Mouse (Mus musculus) bone marrow, adult 2 months (tissue): ENCODE data around the gene Itga8. TPM values are rescaled to one million over a fixed set of nuclear protein-coding genes. Genes with fewer than 3 reads are reported as not detected.

Experiments
- H3K27ac ChIP-seq: fragments of 200-500 bp; 2 replicates; pipeline ENCODE4 v1.5.1; 2012; ENCODE audit warnings: low read depth, mild to moderate bottlenecking, control low read depth, inconsistent platforms, low read length; ENCODE audit not compliant: control insufficient read depth, poor library complexity, insufficient read depth
- H3K4me1 ChIP-seq: fragments of 200-500 bp; 2 replicates; pipeline ENCODE4 v1.6.1; 2011; ENCODE audit warnings: low read length; ENCODE audit not compliant: control insufficient read depth, insufficient read depth
- H3K4me3 ChIP-seq: fragments of 200-500 bp; replicated peaks from 2 replicates; pipeline ENCODE3; 2011; ENCODE audit warnings: mild to moderate bottlenecking, low read depth, low read length, control low read depth; ENCODE audit not compliant: control insufficient read depth
- CTCF ChIP-seq: fragments of 200-500 bp; IDR thresholded peaks from 2 replicates; pipeline ENCODE4 v1.5.1; 2011; ENCODE audit warnings: low read length, control low read depth; ENCODE audit not compliant: control insufficient read depth, insufficient read depth
- POLR2A ChIP-seq: fragments of 200-500 bp; IDR thresholded peaks from 2 replicates; pipeline ENCODE4 v1.6.1; 2011; ENCODE audit warnings: low read depth, mild to moderate bottlenecking, control low read depth, low read length, borderline replicate concordance; ENCODE audit not compliant: control insufficient read depth
- WGBS: fragments of 180-500 bp; shearing (Covaris S2); methylation state at CpG from one replicate; pipeline ENCODE4 v1.1.7; 2018; 5-methylcytosine and 5-hydroxymethylcytosine counted together
- polyA plus RNA-seq: library from polyadenylated mRNA; stranded (reverse); fragments of >200 nt; gene quantifications from 2 replicates; pipeline ENCODE4 v1.2.4, GENCODE M21; 2011; ENCODE audit warnings: low replicate concordance; ENCODE audit not compliant: missing spikeins, insufficient read depth, insufficient read length

Itga8 gene
- polyA plus RNA-seq, 1 experiment, result 1.4 TPM

DNA sequence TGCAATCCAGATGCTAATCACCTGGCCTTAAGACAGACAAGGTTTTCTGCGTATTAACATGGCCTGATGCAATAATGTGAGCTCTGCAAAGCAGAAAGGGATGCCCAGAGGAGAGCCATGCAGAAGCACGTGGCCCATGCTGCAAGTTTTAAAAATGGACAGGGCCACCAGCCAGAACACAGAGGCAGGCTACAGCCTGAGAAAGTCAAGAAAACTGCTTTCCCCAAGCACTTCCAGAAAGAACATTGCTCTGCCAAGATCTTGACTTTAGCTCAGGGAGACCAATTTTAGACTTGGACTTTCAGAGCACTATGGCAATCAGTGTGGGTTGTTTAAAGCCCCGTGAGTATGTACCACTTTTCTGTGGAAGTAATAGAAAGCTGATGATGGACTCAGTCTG is 11.5 kb downstream of the Itga8 start:
- Histone ChIP-seq H3K4me3 (no peak overlapping the region), H3K27ac (no peak overlapping the region), H3K4me1 (peaks cover 3% of the 10 kb centered on the region; the same call in 1 of the 2 replicates)
- TF ChIP-seq CTCF (no peak), POLR2A (no peak)
- WGBS, result 75% methylated on average over 3 of the region's 3 CpGs

DNA sequence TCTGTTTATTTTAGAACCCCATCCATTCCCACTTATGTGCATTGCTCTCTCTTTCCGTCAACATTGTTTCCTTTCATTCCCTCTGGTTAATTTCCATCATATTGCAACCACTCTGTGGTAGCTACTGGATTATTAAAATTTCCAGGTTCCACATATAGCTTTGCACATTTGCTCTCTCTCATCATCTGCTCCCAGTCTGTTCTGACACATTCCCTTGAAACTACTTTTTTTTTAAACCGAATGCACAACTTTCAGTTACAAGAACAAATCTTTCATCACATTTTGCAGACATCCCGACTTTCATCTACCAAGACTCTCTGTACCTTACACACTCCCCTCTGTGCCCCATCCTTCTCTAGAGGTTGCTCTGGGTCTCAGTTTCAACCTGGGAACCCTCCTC is 13.9 kb downstream of the Itga8 start:
- H3K4me1 ChIP-seq, result no peaks in the 10 kb centered on the region
- 79% methylated on average over 3 of the region's 3 CpGs for WGBS
- no peak overlapping the region for H3K4me3 ChIP-seq
- no peak overlapping the region for H3K27ac ChIP-seq
- TF ChIP-seq CTCF (no peak), POLR2A (no peak)

DNA sequence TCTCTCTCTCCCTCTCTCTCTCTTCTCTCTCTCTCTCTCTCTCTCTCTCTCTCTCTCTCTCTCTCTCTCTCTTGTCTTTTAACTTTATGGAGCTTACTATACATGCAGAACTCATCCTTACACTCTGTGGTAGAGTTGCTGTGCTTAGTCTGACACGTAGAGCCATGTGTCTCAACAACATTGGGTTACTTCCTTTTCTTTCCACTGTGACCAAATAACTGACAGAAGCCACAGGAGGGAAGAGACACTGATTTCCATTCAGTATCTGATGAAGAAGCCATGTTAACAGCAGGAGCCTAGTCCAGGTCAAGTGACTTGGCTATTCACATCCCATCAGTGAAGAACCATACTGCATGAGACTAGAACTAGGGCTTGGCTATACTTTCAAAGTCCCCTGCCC is 21.1 kb downstream of the Itga8 start:
- Histone ChIP-seq H3K4me3 (no peak overlapping the region), H3K4me1 (peaks cover 5% of the 10 kb centered on the region), H3K27ac (no peak overlapping the region)
- 3% methylated on average over 1 of the region's 1 CpGs for WGBS
- TF ChIP-seq POLR2A (no peak), CTCF (no peak)

DNA sequence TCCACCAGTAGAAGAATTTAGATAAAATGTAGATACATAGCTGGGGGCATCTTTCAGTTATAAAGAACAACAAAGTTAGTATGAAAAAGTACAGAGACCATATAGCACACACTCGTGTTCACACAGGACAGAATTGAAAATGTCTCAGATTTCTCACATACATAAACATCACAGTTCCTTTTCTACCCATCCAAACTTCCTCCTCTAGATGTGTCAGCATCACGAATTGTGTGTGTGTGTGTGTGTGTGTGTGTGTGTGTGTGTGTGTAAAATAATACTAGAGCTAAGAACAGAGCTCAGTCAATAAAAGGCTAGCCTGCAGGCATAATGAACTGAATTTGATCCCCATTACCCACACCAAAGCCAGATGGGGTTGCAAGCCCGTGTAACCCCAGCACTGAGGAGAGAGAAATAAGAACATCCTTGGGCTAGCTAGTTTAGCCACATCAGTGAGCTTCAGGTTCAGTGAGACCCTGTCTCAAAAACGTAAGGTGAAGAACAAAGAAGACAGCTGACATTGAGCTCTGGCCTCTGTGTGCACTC is 22.6 kb downstream of the Itga8 start:
- Histone ChIP-seq H3K27ac (no peak overlapping the region), H3K4me3 (no peak overlapping the region), H3K4me1 (peaks cover 5% of the 10 kb centered on the region)
- TF ChIP-seq CTCF (no peak), POLR2A (no peak)
- WGBS, result 42% methylated on average over 4 of the region's 4 CpGs

DNA sequence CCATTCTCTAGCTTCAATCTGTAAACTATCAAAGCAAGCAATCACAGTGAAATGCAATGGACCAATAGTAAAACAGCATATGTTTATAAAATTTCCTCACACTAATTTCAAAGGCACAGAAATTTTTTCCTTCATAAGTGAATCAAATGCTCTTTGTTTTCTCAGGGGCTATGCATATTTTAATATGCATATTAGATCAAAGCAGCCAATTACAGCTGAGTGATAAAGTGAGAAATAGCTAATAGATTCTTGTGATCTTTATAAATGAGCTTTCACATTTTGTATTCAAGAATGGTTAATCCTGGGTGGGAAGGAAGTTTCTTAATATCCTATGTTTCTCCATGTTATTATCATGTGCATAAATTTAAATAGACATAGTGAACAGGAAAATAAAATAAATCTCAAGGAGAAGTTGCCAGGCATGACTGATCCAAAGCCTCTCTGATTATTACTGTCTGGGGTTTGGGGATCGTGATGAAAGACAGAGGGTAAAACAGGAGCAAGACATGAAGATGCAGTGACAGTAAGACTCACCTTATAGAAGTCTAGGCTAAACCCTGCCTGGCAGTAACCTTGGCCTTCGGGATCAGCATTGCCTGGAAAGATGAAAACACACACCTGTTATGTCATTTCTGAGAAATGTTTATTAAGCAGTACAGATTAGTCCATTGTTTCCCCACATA is 44.9 kb downstream of the Itga8 start:
- no peak overlapping the region for H3K27ac ChIP-seq
- WGBS, result 80% methylated on average over 2 of the region's 2 CpGs
- H3K4me1 ChIP-seq, result no peaks in the 10 kb centered on the region
- no peak for TF ChIP-seq CTCF
- TF ChIP-seq POLR2A, result no peak
- H3K4me3 ChIP-seq, result no peak overlapping the region

DNA sequence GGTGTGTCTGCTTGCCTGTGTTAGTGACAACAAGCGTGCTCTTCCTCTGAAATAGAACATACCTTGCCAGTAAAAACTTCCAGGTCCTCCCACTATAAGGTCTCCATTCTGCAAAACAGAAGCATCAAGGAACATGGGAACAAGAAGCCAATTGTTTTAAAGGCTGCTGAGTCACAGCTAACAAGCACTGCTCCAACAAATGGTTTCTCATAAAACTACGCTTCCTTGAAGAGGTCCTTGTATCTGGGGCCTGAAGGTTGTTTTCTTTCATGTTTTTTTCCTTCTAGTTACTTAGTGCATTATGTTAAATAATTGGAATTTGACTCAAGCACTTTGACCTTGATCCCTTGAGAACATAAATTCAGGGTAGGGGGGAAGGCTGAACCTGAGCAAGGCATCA is 45.8 kb downstream of the Itga8 start:
- Histone ChIP-seq H3K27ac (no peak overlapping the region), H3K4me1 (no peaks in the 10 kb centered on the region), H3K4me3 (no peak overlapping the region)
- 79% methylated on average over 2 of the region's 2 CpGs for WGBS
- no peak for TF ChIP-seq POLR2A
- no peak for TF ChIP-seq CTCF

DNA sequence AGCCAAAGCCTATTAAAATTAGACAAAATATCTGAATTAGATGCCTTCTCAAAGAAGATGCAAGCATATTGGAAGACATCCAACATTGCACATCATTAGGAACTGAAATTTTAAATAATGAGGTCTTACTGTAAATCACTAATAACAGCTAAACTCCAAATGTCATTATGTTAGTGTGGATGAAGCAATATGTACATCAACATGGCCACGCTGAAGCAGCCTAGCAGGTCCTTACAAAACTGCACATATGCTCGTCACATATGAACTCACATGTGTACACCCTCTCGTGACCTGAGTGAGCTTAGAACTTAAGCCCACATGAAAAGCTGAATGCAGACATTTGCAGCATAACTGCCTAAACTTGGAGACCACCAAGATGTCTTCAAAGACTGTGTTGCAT is 66.4 kb downstream of the Itga8 start:
- WGBS, result 76% methylated on average over 3 of the region's 3 CpGs
- no peak for TF ChIP-seq POLR2A
- no peak for TF ChIP-seq CTCF
- Histone ChIP-seq H3K27ac (no peak overlapping the region), H3K4me3 (no peak overlapping the region), H3K4me1 (no peaks in the 10 kb centered on the region)

DNA sequence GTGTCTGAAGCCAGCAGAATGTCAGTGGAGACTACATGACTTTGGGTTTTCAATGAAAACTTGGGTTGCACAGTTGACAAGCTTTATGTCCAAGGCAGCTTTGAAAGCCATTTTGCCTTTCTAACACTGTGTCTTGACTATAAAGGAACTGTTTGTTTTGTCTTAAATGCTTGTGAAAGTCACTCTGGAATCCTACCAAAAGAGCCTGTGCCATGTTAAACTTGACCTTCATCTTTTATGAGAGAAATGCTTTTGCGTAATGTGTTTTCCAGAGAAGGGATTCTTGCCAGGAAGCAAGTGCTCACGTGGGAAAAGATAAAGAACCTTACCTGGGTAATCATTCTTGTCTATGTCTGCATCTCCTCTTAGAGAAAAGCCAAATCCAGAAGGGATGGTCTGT is 72.0 kb downstream of the Itga8 start:
- WGBS, result 83% methylated on average over 2 of the region's 2 CpGs
- TF ChIP-seq POLR2A, result no peak
- no peak for TF ChIP-seq CTCF
- Histone ChIP-seq H3K4me1 (peaks cover 2% of the 10 kb centered on the region; the same call in 1 of the 2 replicates), H3K4me3 (no peak overlapping the region), H3K27ac (no peak overlapping the region)
